Mouse (Mus musculus) left cerebral cortex, postnatal 36 days (tissue): ENCODE measurements around the gene Capzb. TPM values are rescaled to one million over a fixed set of nuclear protein-coding genes. Genes with fewer than 3 reads are reported as not detected.

Experiments used
- DNase-seq, 2 experiments: peaks; one replicate each; pipeline ENCODE4 v3.0.0; 2021 to 2022; ENCODE audit warnings: low spot score in 2 of 2, mixed read lengths in 1 of 2
- intact Hi-C: fragments of 180-260 bp; cut with DNase I; formaldehyde crosslinking; loops from one replicate; pipeline ENCODE4 v1.15.1; 2025
- total RNA-seq, 2 experiments: library from RNA; stranded (reverse); gene quantifications; 2 replicates each; pipeline ENCODE4 v1.2.3; 2021

Gene Capzb
- total RNA-seq, 2 experiments from 2014 or later, result 343 to 354 TPM

GRCm38 (mm10) chr4:139178377-139178776 lies 14.3 kb upstream of the Capzb start:
- intact Hi-C loops, result no loop called here

GRCm38 (mm10) chr4:139179218-139179617 lies 13.5 kb upstream of the Capzb start:
- intact Hi-C loops, result no loop called here
- DNase-seq, result no peak

More at GRCm38 (mm10) chr4:139178377-139178776, 14.3 kb upstream of the Capzb start:
- no peak for DNase-seq

GRCm38 (mm10) chr4:139179731-139180625 lies 12.7 kb upstream of the Capzb start:
- no peak for DNase-seq
- intact Hi-C loops, result no loop called here

- DNase-seq, result no peak
- intact Hi-C loops, result no loop called here
These were observed 10.2 kb upstream of the Capzb start for GRCm38 (mm10) chr4:139182511-139182910.

- DNase-seq, result no peak
- intact Hi-C loops, result no loop called here
These were observed 6.8 kb upstream of the Capzb start for GRCm38 (mm10) chr4:139185766-139186442.

GRCm38 (mm10) chr4:139187930-139188329 lies 4.8 kb upstream of the Capzb start:
- DNase-seq, result no peak
- intact Hi-C loops, result no loop called here

- intact Hi-C loops, result loop anchor here (2.0 kb wide), 1 partner anchor 61 kb away; the partner anchor contains the start of gene Minos1
- DNase-seq, result no peak
These were observed 847 bp upstream of the Capzb start for GRCm38 (mm10) chr4:139191605-139192498.

GRCm38 (mm10) chr4:139193176-139194093 lies 736 bp downstream of the Capzb start:
- DNase-seq, result no peak
- intact Hi-C loops, result loop anchor here (2.0 kb wide), 1 partner anchor 63 kb away; the partner anchor contains the start of gene Minos1

- no peak for DNase-seq
- intact Hi-C loops, result no loop called here
These were observed 2.4 kb downstream of the Capzb start for GRCm38 (mm10) chr4:139195101-139195500.

- intact Hi-C loops, result no loop called here
- DNase-seq, result no peak
These were observed 3.8 kb downstream of the Capzb start for GRCm38 (mm10) chr4:139196464-139196863.

GRCm38 (mm10) chr4:139196949-139197348 lies 4.2 kb downstream of the Capzb start:
- intact Hi-C loops, result no loop called here
- no peak for DNase-seq

- intact Hi-C loops, result no loop called here
- no peak for DNase-seq
These were observed 4.8 kb downstream of the Capzb start for GRCm38 (mm10) chr4:139197453-139197852.

GRCm38 (mm10) chr4:139198004-139198689 lies 5.4 kb downstream of the Capzb start:
- intact Hi-C loops, result no loop called here
- no peak for DNase-seq

GRCm38 (mm10) chr4:139199126-139199525 lies 6.4 kb downstream of the Capzb start:
- DNase-seq, result no peak
- intact Hi-C loops, result no loop called here

- DNase-seq, result no peak
- intact Hi-C loops, result no loop called here
These were observed 7.1 kb downstream of the Capzb start for GRCm38 (mm10) chr4:139199703-139200340.

- intact Hi-C loops, result no loop called here
- DNase-seq, result no peak
These were observed 8.2 kb downstream of the Capzb start for GRCm38 (mm10) chr4:139200946-139201345.

- no peak for DNase-seq
These were observed 9.9 kb downstream of the Capzb start for GRCm38 (mm10) chr4:139202556-139202955.

GRCm38 (mm10) chr4:139203381-139203780 lies 10.7 kb downstream of the Capzb start:
- intact Hi-C loops, result no loop called here
- DNase-seq, result no peak

More at GRCm38 (mm10) chr4:139202556-139202955, 9.9 kb downstream of the Capzb start:
- intact Hi-C loops, result no loop called here
